Mouse (Mus musculus) thymus, postnatal 10 days (tissue): ENCODE results near the gene Spata2.

Source experiments
- DNase-seq, 2 experiments: peaks; one replicate each; pipeline ENCODE4 v3.0.0; 2021; ENCODE audit warnings: low spot score in 2 of 2

Gene Spata2

GRCm38 (mm10) chr2:167510485-167510884 lies 17.8 kb upstream of the Spata2 start:
- DNase-seq = peak; percentile 28 to 34

- no peak for DNase-seq
These were observed 15.9 kb upstream of the Spata2 start for GRCm38 (mm10) chr2:167508569-167508968.

- no peak for DNase-seq
These were observed 15.2 kb upstream of the Spata2 start for GRCm38 (mm10) chr2:167507719-167508385.

- no peak for DNase-seq
These were observed 14.0 kb upstream of the Spata2 start for GRCm38 (mm10) chr2:167506546-167507260.

- DNase-seq = no peak
These were observed 12.4 kb upstream of the Spata2 start for GRCm38 (mm10) chr2:167505127-167505526.

- DNase-seq = peak; percentile 39 to 55
These were observed 11.2 kb upstream of the Spata2 start for GRCm38 (mm10) chr2:167503896-167504349.

GRCm38 (mm10) chr2:167503253-167503895 lies 10.7 kb upstream of the Spata2 start:
- peak; percentile 92 to 97 for DNase-seq

- DNase-seq = no peak
These were observed 10.0 kb upstream of the Spata2 start for GRCm38 (mm10) chr2:167502554-167503252.

GRCm38 (mm10) chr2:167497272-167497671 lies 4.6 kb upstream of the Spata2 start:
- peak; percentile 49 to 76 for DNase-seq

- no peak for DNase-seq
These were observed 3.8 kb upstream of the Spata2 start for GRCm38 (mm10) chr2:167496437-167496836.

GRCm38 (mm10) chr2:167491757-167492708 lies 654 bp downstream of the Spata2 start, which contains the start of gene Rnf114:
Gene Rnf114 (plus strand): TSS chr2:167492645.
- peak; percentile 36 to 40 for DNase-seq

- DNase-seq = no peak
These were observed 1.7 kb downstream of the Spata2 start for GRCm38 (mm10) chr2:167490813-167491525.

- no peak for DNase-seq
These were observed 4.7 kb downstream of the Spata2 start for GRCm38 (mm10) chr2:167487994-167488393.

- no peak for DNase-seq
These were observed 5.1 kb downstream of the Spata2 start for GRCm38 (mm10) chr2:167487551-167487950.

- no peak for DNase-seq
These were observed 6.1 kb downstream of the Spata2 start for GRCm38 (mm10) chr2:167486573-167486972.

GRCm38 (mm10) chr2:167485501-167486377 lies 6.9 kb downstream of the Spata2 start:
- DNase-seq = no peak

GRCm38 (mm10) chr2:167484932-167485331 lies 7.8 kb downstream of the Spata2 start:
- DNase-seq = no peak

GRCm38 (mm10) chr2:167483827-167484410 lies 8.8 kb downstream of the Spata2 start:
- DNase-seq = no peak
